Mouse (Mus musculus) retina, postnatal 7 days (tissue): ENCODE measurements around the gene Dydc1.

ENCODE experiments used
- DNase-seq: peaks from one replicate; pipeline ENCODE4 v3.0.0-alpha.2; 2012; ENCODE audit warnings: low read depth, low spot score

Dydc1 gene

GRCm38 (mm10) chr14:41098726-41099125 is 26.0 kb downstream of the Dydc1 start:
- no peak for DNase-seq

GRCm38 (mm10) chr14:41100712-41101111 is 28.0 kb downstream of the Dydc1 start:
- DNase-seq = no peak

GRCm38 (mm10) chr14:41101242-41101641 is 28.5 kb downstream of the Dydc1 start:
- DNase-seq = no peak

- no peak for DNase-seq
Measured at GRCm38 (mm10) chr14:41102269-41102668, 29.6 kb downstream of the Dydc1 start.

- DNase-seq = no peak
Measured at GRCm38 (mm10) chr14:41104853-41105444, 32.2 kb downstream of the Dydc1 start, which contains the start of gene Mat1a. Mat1a (plus strand) TSS chr14:41105035.

GRCm38 (mm10) chr14:41111031-41111668 is 38.4 kb downstream of the Dydc1 start:
- DNase-seq = no peak

GRCm38 (mm10) chr14:41112944-41113343 is 40.2 kb downstream of the Dydc1 start:
- no peak for DNase-seq

- no peak for DNase-seq
Measured at GRCm38 (mm10) chr14:41116271-41116670, 43.6 kb downstream of the Dydc1 start.

GRCm38 (mm10) chr14:41124683-41125082 is 52.0 kb downstream of the Dydc1 start:
- DNase-seq = no peak

- peak; percentile 11 for DNase-seq
Measured at GRCm38 (mm10) chr14:41127997-41128396, 55.3 kb downstream of the Dydc1 start.

- DNase-seq = no peak
Measured at GRCm38 (mm10) chr14:41131540-41131939, 58.8 kb downstream of the Dydc1 start, which contains the start of gene Sftpa1. Sftpa1 (plus strand) TSS chr14:41131782.

GRCm38 (mm10) chr14:41137006-41137405 is 64.3 kb downstream of the Dydc1 start:
- no peak for DNase-seq

GRCm38 (mm10) chr14:41140686-41141085 is 68.0 kb downstream of the Dydc1 start:
- no peak for DNase-seq
